Mouse (Mus musculus): ENCODE data around the gene Ifitm10. TPM values are rescaled to one million over a fixed set of nuclear protein-coding genes. Genes with fewer than 3 reads are reported as not detected.
A peak's percentile ranks its signal among the peaks of the same experiment; 100 is the strongest.
"Not testable (repeated sequence)": the region's sequence is repeated elsewhere in the genome, so short reads cannot be mapped to it uniquely, and the experiment has no call there.

Ifitm10 gene
- total RNA-seq, 4 experiments from 2014 or later, result 2.4 to 4.7 (median 3.4) TPM

DNA sequence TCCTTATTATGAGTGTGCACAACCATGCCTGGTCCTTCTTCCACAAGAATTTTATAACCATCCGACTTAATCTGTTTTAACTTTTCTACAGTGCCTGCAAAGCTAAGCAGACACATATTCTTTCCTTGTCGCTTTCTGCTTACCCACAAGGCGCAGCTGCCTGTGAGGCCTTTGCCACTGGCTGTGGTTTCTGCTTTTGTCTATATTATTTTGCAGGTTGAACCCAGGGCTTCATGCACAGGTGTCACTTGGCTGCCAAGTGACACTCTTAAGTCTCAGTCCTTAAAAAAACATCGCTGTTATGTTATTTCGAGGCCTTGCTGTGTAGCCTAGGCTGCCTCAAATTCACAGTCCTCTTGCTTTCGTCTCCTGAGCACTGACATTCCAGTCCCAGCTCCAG lies 50.9 kb downstream of the Ifitm10 start:
- no peak for DNase-seq (ENCODE audit: low spot score)

DNA sequence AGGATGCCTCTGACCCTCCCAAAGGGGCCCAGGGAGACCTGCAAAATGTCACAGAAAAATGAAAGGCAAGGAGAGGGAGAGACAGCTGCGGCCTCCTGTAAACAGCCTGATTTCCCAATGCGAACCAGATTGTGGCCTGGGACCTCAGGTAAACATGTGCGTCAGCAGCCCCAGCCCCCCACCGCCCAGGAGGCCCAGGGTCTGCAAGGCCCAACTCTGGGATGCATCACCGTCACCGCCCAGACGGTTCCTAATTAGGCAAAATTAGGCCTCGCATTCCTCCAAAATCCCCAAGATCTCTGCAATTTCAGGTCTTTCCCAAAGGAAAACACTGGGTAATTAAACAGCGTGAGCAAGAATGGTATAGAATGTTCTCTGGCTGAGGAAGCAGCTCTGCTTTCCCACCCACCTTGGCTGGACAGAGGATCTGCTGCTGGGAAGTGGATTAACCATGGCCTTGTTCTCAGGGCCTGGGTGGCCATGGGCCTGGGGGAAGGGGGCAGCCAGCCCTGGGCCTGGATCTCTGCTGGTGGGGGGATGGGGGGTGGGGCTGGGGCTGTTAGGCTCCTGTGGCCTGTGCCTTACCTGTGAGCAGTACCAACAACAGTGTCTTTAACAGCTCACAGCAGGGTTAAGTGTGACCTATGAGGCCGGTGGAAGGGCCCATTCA lies 51.8 kb downstream of the Ifitm10 start:
- not testable (repeated sequence) for DNase-seq (ENCODE audit: low spot score)

DNA sequence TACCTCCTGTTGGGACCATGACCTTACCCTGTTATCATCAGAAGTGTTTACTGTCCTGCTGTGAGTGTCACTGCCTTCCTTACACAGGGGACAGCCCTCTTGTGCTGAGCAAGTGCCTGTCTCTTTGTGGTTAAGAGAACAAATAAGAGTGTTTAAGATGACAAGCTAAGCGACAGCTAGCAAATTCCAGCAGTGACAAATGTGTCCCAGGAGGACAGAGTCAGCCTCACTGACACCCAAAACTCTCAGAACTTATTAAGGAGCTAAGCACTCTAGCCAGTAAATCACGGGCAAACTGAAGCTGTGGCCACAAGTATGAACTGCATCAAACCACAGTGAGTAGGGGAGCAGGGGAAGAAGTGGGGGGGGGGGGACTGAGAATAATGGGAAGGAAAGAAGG lies 52.6 kb downstream of the Ifitm10 start:
- DNase-seq (ENCODE audit: low spot score), result no peak

DNA sequence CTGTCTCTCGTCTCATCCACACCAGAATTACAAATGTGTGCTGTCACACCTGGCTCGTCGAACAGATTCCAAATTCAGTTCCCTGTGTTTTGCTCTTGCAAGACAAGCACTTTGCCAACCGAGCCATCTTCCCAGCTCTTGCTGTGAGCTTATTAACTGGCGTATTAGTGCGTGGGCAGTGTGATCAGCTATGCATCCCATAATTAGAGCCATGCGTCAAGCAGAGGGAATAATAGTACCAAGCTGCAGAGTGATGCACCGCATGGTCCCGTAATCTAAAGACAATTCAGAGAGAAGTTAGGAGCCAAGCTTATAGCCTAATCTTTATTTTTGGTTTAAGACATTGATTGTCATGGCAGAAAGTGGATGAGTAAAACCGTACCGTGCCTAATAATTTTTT lies 54.4 kb downstream of the Ifitm10 start:
- no peak for DNase-seq (ENCODE audit: low spot score)

DNA sequence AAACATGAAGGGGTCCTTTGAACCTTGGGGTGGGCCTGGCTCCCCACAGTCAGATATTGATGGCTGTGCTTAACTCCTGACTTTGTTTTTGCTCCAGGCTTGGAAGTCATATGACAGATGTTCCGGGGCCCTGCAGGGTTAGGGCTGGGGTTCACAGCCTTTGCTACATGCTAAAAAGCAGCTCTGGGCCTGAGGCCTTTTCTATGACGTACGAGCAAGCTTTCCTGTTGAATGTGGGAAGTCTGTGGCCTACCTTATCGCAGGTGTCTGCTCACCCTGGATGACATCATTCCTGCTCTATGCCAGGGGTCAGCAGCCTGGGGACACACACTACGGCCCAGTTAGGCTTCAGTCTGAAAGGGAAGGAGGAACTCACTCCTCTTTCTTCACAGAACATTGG lies 56.3 kb downstream of the Ifitm10 start:
- no peak for DNase-seq (ENCODE audit: low spot score)

DNA sequence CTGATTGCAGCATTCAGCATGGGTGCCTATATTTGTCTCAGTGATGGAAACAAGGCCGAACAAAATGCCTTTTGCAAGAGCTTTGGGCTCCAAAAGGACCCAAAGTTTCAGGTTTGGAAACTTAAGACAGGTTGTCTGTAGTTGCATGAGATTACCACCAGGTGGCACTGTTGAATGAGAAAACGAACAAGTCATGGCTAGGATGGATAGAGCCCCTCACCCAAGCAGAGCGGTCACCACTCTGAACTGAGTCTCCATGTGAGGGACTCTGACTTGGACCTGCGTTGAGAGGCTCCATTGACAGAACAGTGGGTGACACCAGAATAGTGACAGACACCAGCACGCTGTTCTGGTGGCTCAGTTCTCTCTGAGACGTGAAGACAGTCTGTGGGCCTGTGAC lies 57.0 kb downstream of the Ifitm10 start:
- DNase-seq (ENCODE audit: low spot score), result peak; percentile 38

DNA sequence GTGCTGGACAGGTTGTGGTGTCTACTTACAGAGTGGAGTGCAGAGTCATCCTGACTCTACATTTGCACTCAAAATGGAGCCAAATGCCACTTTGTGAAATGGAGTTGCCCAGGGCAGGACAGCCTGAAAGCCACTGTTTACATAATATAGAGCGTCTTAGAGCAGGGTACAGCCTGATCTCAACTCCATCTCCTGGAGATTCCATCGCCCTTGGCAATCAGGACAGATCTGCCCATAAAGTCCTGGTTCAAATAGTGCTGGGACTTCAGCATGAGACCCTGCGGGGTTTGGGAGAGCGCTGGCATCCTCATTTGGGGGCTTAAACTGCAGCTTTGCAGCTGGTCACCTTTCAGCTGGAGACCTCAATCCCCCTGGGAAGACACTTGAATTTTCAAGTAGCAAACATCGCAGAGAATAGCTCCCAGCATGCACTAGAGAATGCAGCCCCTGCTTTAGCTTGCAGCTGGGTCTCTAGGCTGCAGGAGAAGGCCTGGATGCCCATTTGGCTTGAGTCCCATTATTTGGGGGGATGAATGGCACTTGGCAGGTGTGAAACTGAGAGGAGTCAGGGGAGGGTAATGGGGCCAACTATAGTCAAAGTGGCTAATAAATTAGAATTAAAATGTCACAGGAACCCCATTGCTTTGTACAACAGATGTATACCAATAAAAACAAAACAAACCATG lies 58.8 kb downstream of the Ifitm10 start:
- no peak for DNase-seq (ENCODE audit: low spot score)

DNA sequence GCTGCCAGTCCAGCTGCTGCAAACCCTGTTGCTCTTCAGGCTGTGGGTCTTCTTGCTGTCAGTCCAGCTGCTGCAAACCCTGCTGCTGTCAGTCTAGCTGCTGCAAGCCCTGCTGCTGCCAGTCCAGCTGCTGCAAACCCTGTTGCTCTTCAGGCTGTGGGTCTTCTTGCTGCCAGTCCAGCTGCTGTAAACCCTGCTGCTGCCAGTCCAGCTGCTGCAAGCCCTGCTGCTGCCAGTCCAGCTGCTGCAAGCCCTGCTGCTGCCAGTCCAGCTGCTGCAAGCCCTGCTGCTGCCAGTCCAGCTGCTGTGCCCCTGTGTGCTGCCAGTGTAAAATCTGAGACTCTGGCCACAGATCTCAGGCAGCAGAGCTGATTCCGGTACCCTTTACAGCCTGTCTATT lies 69.6 kb downstream of the Ifitm10 start:
- not testable (repeated sequence) for DNase-seq (ENCODE audit: low spot score)

DNA sequence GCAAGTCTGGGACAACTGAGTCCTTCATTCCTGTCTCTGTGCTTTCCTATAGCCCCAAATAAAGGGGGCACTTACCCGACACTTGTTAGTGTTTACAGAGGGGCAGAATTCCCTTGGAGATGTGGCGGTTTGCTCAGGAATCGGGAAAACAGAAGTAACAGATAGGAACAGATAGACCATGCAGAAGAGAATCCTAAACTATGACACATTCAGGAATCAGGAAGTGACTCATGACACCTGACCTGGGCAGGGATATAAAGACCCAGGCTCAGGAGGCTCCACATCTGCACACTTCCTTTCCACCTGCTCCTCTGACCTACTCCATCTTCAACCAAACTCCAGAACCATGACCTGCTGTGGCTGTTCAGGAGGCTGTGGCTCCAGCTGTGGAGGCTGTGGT lies 70.3 kb downstream of the Ifitm10 start, which contains the start of gene Krtap5-4:
Gene Krtap5-4, plus strand, starts transcription at position 301 of the 400 bp plus-strand sequence.
- DNase-seq (ENCODE audit: low spot score), result no peak

DNA sequence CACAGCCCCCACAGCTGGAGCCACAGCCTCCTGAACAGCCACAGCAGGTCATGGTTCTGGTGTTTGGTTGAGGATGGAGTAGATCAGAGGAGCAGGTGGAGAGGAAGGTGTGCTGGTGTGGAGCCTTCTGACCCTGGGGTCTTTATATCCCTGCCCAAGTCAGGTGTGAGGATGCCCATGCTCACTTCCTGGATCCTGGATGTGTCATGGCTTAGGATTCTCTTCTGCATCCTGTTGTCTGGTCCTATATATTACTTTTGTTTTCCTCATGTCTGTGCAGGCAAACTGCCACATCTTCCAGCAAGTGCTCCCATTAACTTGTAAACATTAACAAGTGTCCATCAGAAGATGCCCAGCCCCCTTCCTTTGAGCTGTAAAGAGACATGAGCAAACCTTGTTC lies 76.5 kb downstream of the Ifitm10 start, which contains the start of gene Krtap5-1:
Gene Krtap5-1, minus strand, starts transcription at position 101 of the 400 bp plus-strand sequence.
- not testable (repeated sequence) for DNase-seq (ENCODE audit: low spot score)

DNA sequence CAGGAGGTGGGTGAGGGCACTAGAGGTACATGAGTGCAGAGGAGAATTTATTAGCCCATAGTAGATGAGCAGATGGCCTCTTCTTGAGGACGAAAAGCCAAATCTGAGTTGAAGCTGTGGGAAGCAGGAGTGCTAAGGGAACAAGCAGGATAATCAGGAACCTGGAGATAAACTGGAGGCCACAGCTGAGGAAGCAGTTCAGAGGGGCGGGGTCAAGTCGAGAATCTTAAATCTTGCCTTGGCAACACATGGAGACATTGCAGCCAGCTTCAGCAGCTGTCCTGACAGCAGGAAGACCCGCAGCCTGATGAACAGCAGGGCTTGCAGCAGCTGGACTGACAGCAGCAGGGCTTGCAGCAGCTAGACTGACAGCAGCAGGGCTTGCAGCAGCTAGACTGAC lies 77.4 kb downstream of the Ifitm10 start:
- not testable (repeated sequence) for DNase-seq (ENCODE audit: low spot score)

DNA sequence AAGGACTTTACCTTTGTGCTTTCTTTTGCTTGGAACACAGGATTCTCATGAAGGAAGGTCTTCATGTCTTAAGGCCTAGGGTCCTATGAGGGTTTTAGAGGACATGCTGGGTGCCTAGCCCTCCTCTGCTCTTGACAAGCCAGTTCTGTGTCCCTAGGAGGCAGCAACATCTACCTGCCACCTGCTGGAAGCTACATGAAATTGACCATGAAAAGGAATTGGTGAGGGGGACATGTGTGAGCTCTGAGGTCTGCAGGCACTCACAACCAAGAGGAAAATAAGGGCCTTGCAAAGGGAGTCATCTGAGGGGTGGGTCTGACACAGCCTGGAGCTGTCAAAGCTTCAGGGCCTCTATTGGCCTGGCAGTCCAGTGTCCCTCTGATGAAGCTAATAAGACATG lies 78.1 kb downstream of the Ifitm10 start:
- no peak for DNase-seq (ENCODE audit: low spot score)

DNA sequence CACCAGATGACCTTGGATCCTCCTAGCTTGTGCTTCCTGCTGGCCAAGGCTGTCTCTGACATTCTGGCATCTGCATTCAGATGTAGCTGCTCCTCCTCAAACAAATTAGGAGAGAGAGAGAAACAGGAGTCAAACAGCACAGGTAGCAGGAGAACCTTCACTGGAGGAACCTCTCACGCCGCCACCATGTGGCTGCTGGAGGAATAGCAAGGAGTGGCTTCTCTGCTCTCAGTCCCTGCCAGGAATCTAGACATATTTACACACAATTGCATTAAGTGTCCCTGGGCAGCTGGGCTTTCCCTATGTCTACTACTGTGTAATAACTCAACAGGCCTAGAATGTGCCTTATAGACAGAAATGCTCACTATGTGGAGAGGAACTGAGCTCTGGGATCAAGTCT lies 79.7 kb downstream of the Ifitm10 start:
- DNase-seq (ENCODE audit: low spot score), result not testable (repeated sequence)

DNA sequence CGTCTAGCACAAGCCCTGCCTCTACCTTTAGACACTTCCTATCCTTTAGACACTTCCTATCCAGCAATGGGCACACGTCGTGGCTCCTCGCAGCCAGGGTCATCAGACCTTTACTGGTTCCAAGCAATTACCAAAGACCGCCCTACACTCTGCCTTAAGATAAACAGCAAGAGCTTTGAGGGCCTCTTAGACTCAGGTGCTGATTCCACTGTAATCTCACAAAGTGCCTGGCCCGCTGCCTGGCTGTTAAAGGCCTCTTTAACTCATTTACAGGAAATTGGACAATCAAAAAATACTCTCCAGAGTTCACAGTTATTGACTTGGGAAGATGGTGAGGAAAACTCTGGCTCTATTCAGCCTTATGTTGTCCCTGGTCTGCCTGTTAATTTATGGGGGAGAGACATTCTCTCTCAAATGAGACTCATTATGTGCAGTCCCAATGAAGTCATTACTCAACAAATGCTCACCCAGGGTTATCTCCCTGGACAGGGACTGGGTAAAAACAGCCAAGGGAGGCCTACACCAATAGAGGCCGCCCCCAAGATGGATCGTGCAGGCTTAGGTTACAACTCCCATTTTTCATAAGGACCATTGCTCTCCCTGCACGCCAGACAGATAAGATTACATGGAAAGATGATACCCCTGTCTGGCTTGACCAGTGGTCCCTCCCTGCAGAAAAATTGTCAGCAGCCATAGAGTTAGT lies 87.5 kb downstream of the Ifitm10 start:
- DNase-seq (ENCODE audit: low spot score), result not testable (repeated sequence)

DNA sequence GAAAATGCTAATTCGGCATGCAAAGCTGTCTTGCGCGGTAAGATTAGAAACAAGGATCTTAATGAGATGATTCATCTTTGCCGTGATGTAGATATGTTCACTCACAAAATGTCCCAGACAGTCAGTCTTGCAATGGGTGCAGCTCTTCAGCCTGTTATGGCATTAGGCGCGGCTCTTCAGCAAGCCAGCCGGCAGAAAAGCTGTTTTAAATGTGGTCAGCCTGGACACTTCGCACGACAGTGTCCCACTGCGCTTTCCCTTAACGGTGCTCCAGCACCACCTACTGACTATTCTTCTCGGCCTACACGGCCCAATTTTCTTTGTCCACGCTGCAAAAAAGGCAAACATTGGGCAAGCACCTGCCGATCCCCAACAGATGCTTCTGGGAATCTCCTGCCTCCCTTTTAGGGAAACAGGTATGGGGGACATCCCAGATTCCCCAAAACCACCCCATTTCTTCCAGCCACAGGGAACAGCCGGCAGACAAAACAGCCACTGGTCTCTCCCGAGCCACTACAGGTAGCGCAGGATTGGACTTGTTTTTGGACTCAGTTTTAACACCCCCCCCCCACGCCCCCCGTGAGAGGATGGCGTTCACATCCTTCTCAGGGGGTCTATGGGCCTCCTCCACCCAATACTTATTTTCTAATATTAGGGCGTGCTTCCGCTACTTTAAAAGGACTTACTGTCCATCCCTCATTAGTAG lies 88.3 kb downstream of the Ifitm10 start:
- DNase-seq (ENCODE audit: low spot score), result no peak

DNA sequence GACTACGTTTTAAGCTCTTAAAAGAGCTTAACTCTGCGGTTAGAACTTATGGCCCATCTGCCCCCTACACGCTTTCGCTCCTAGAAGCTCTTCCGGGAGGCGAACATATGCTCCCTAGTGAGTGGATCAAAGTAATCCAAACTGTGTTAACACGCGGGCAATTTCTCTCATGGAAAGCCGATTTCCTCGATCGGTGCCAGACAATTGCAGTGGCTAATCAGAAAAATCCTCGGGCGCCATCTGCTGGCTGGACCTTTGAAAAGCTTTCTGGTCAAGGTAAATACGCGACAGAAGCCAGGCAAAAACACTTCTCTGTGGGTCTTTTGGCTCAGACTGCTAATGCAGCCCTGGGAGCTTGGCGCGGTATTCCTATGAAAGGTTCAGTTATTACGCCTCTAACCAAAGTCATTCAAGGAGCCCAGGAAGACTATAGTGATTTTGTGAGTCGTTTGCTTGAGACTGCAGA lies 88.9 kb downstream of the Ifitm10 start:
- peak; percentile 91 for DNase-seq (ENCODE audit: low spot score)

DNA sequence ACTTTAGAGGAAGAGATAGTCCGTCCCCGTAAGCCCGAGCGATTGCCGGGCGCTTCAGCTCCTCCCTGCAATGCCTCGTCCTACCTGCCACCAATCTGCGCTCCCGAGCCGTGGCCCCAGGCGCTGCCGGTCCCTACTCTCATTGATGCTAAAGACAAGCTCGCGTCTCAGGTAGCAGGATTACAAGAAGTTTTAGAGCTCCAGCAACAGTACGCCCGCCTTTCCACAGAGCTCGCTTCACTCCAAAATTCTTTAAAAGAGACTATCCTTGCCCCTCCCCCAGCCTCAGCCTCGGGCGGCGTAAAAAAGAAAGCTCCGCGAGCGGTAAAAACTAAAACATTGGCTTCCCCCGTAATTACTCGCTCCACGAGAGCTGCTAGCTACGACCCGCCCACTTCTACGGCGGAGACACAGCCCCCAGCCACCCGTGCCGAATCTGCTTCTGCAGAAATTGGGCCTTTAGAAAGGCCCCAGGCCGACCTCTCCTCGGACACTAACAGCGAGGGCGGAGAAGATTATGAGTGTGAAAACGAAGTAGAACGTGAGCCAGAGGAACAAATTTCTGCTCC lies 89.4 kb downstream of the Ifitm10 start:
- peak; percentile 55 for DNase-seq (ENCODE audit: low spot score)

DNA sequence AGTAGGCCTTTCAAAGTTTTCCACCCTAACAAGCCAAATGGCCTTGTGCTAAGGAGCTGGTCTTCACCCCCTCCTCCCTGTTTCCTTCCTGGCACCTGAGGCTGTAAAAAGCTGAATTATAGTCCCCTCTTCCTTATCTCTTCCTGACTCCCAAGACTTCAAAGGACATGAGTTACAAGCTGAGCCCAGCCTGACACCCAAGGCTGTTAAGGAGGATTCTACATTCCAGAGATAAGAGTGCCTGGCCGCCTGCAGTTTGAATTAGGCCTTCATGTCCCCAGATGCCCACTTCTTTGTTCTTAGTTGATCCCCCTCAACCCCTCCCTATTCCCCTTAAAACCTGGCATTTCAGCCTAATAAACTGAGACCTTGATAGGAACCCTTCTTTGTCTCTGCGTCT lies 90.7 kb downstream of the Ifitm10 start:
- not testable (repeated sequence) for DNase-seq (ENCODE audit: low spot score)

DNA sequence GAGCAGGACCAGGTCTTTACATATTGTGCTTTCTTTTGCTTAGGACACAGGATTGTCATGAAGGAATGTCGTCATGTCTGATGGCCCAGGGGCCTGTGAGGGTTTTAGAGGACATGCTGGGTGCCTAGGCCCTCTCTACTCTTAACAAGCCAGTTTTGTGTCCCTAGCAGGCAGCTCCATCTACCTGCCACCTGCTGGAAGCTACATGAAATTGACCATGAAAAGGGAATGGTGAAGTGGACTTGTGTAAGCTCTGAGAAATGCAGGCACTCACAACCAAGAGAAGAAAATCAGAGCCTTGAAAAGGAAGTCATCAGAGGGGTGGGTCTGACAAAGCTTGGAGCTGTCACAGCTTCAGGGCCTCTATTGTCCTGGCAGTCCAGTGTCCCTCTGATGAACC lies 94.3 kb downstream of the Ifitm10 start:
- not testable (repeated sequence) for DNase-seq (ENCODE audit: low spot score)

DNA sequence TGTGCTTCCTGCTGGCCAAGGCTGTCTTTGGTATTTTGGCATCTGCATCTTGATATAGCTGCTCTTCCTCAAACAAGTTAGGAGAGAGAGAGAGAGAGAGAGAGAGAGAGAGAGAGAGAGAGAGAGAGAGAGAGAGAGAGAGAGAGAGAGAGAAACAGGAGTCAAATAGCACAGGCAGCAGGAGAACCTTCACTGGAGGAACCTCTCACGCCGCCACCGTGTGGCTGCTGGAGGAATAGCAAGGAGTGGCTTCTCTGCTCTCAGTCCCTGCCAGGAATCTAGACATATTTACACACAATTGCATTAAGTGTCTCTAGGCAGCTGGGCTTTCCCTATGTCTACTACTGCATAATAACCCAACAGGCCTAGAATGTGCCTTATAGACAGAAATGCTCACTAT lies 95.4 kb downstream of the Ifitm10 start:
- DNase-seq (ENCODE audit: low spot score), result not testable (repeated sequence)
